Mouse (Mus musculus) midbrain, embryonic 15.5 days (tissue): ENCODE data around the gene Hspa4l. TPM values are rescaled to one million over a fixed set of nuclear protein-coding genes. Genes with fewer than 3 reads are reported as not detected.

Source experiments
- polyA plus RNA-seq: library from polyadenylated mRNA; unstranded; fragments of >200 nt; fragmentation: Nextera tagmentation; extraction: Ambion mirVana; gene quantifications from 2 replicates; pipeline ENCODE4 v1.2.1, GENCODE M21; 2015

The Hspa4l gene
- polyA plus RNA-seq, 1 experiment from 2014 or later: 53.7 TPM

Other genes starting within 250 kb of the Hspa4l start
- gene Intu, start 213.2 kb upstream of the Hspa4l start, polyA plus RNA-seq: 3.2 and 3.7 TPM in 2 replicates
- gene Slc25a31, start 35.6 kb upstream of the Hspa4l start, polyA plus RNA-seq: 0.31 and 0.32 TPM in 2 replicates
- gene Plk4, start 55.5 kb downstream of the Hspa4l start, polyA plus RNA-seq: 14.0 and 14.7 TPM in 2 replicates
- 11.6 TPM in 2 replicates for gene Mfsd8, start 102.4 kb downstream of the Hspa4l start, polyA plus RNA-seq
- gene Abhd18, start 102.5 kb downstream of the Hspa4l start, polyA plus RNA-seq: 14.3 and 14.5 TPM in 2 replicates
- 0.49 and 0.68 TPM in 2 replicates for gene 1700034I23Rik, start 158.0 kb downstream of the Hspa4l start, polyA plus RNA-seq
- 3.4 and 6.6 TPM in 2 replicates for gene Larp1b, start 205.3 kb downstream of the Hspa4l start, polyA plus RNA-seq